Mouse (Mus musculus) heart, adult 8-10 months (tissue): ENCODE measurements around the gene Tro. TPM values are rescaled to one million over a fixed set of nuclear protein-coding genes. Genes with fewer than 3 reads are reported as not detected.

Experiments used
- DNase-seq: peaks from one replicate; pipeline ENCODE4 v3.0.0; 2022; ENCODE audit warnings: low spot score
- total RNA-seq, 4 experiments: library from RNA; stranded (reverse); gene quantifications; 2 replicates each; pipeline ENCODE4 v1.2.4; 2022

Tro gene
- 1 to 10 TPM in 1 of 4 experiments, under 1 TPM in 3; 0.44 to 1.0 (median 0.54) TPM for total RNA-seq

DNA sequence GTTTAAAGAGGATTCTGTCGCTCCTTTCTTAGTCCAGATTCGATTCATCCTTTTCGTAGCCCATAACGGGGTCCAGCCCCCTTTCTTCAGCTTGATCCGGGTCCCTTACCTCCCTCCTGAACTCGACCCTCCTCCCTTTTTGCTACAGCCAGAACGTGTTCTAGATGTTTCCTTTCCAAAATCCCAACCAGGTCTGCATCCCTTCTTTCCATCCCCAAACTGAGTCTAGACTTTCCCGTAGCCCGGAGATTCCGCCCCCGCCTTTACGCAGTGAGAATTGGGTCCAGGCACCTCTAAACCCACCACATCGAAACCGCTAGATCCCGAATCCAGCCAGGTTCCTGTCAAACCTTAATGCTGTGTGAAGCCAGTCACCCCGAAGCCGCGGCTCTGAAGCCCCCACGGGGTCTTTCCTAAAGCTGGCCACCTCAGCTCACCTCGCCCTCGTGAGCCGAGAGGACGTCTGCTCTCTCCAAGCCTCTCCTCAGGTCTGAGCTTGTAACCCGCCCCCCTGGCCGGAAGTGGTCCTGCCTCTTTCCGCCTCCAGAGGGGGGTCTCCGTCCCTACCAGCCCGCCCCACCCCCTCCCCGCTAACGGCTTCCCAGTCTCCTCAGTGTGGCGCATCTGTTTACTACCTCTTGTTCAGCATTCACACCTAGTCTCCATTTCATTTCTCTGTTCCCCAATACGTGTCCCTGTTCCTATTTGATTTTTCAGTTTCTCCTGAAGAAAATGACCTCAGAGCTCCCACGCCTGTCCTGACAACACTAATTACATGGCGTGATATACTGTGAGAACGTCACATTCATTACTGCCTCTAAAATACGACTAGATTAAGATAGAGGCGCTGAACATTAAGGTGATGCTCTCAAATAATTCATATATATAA lies at the start of gene Tro:
TSS of gene Tro (minus strand) at position 676 of the 889 bp plus-strand sequence.
- no peak for DNase-seq

DNA sequence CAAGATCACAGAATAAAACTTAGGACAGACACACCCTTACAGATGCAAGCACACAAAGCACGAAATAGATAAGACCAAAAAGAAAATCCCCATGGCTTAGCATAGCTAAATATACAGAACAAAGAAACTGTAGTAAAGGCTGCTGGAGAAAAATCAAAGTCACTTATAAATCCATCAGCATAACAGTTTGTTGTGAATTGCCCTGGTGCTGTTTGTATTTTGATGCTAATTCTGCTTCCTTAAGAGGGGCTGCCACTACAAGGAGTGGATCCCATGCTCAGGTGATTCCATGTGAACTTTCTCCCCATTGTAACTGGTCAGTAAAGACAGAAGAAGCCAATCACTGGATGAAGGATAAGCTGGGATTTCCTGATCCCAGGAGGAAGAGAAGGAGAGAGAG lies 20.1 kb upstream of the Tro start:
- DNase-seq = no peak

- DNase-seq = no peak
These were observed 5.4 kb upstream of the Tro start for GRCm38 (mm10) chrX:150662809-150663208.

DNA sequence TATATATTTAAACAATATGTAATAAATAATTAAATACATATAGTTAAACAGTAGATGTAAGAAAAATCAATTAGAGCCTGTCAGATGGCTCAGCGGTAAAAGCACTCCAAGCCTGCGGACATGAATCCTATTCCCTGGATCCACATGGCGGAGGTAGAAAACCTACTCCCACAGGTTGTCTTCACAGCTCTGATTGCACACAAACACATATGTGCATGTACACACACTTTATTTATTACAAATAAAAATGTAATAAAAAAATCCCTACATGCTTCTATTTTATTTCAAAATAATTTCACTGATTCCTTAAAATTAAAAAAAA lies 375 bp upstream of the Tro start:
- DNase-seq = no peak

DNA sequence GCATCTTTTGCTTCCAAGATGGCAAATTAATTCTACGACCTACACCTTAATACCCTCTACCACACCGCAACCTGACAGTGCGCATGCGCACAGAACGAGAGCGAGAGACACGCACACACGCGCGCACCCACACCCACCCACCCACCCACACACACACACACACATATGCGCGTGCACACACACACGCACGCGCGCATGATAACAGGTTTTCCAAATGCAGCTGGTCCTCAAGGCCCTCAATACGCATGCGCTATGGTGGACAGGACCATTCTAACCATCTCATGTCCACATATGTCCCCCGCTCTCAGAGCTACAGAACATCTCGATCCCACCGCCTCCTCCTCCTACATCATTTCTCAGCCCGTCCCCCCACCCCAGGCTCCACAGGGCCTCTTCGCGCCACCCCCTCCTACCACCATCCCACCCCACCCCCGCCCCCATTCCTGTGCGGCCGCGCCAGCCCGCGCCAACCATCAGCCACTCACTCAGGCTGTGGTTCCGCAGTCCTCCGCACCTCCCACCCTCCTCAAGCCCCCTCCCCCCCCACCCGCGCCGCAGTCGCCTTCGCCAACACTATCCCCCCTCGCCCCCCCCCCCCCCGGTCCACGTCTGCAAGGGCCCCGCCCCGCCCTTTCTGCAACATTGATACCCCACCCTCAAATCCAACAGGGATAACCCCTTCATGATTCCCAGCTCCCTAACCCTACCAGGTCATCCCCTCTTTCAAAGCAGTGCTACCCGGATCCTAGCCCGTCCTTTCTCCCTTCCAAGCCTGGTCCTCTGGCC lies 1.1 kb downstream of the Tro start:
- DNase-seq = no peak

DNA sequence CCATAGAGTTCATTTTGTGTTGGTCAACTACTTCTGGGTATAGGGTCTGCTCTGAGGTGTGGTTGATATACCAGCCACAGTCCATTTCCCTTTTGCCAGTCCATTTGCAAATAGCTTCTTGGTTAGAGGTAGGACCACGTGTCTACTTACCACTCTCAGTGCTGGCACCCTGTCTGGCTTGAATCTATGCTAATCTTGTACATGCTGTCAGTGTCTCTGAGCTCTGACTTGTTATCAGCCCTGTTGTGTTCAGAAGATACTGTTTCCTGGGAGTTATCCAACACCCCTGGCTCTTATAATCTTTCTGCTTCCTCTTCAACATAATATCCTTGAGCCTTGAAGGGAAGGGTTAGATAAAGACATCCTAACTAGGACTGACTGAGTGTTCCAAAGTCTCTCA lies 21.0 kb downstream of the Tro start:
- DNase-seq = no peak

- no peak for DNase-seq
These were observed 58.5 kb downstream of the Tro start for GRCm38 (mm10) chrX:150598882-150599281.

Other genes starting within 250 kb of the Tro start
- gene Tmem29, start 198.4 kb downstream of the Tro start, total RNA-seq = 1 to 10 TPM; 3.8 to 4.5 (median 4.3) TPM
- 100 to 1,000 TPM in 1 of 4 experiments, 10 to 100 TPM in 3; 20.9 to 126 (median 34.0) TPM for gene Alas2, start 110.2 kb downstream of the Tro start, total RNA-seq
- 10 to 100 TPM in 3 of 4 experiments, 1 to 10 TPM in 1; 8.7 to 25.6 (median 15.1) TPM for gene Pfkfb1, start 69.4 kb downstream of the Tro start, total RNA-seq
- gene Apex2, start 67.7 kb downstream of the Tro start, total RNA-seq = 10 to 100 TPM in 1 of 4 experiments, 1 to 10 TPM in 3; 5.8 to 10.2 (median 9.1) TPM
- 10 to 100 TPM; 20.7 to 29.9 (median 24.2) TPM for gene Maged2, start 156.8 kb upstream of the Tro start, total RNA-seq